Mouse (Mus musculus): ENCODE measurements around the gene 0610040J01Rik. TPM values are rescaled to one million over a fixed set of nuclear protein-coding genes. Genes with fewer than 3 reads are reported as not detected.
A peak's percentile ranks its signal among the peaks of the same experiment; 100 is the strongest.

0610040J01Rik gene
- total RNA-seq (2012; rRNA removed), result not detected in 2 replicates
- polyA plus RNA-seq (2012; ENCODE audit: insufficient read depth in 1 of 2, insufficient read length in 2 of 2, low read depth in 1 of 2, low replicate concordance in 2 of 2, missing spikeins in 1 of 2), result not detected

GRCm38 (mm10) chr5:63811819-63812508, at the start of gene 0610040J01Rik:
Gene 0610040J01Rik, plus strand, starts transcription at chr5:63812363.
- H3K9me3 ChIP-seq (replicated peaks; ENCODE audit: insufficient read depth, low read length), result no peaks in the 10 kb centered on the region
- H3K36me3 ChIP-seq (ENCODE audit: control insufficient read depth in 1 of 2, insufficient read depth in 2 of 2, low read length in 2 of 2), result no peaks in the 10 kb centered on the region
- no peaks in the 10 kb centered on the region for H3K79me2 ChIP-seq (ENCODE audit: control insufficient read depth, insufficient read depth, low read length, poor library complexity)
- H3K27ac ChIP-seq (ENCODE audit: control insufficient read depth, low read depth, low read length), result no peak within 1 kb of the TSS
- TF ChIP-seq TBP (IDR thresholded peaks at IDR 0.05; ENCODE audit: low read depth, low read length), result no peak
- TF ChIP-seq RAD21 (IDR thresholded peaks at IDR 0.05; ENCODE audit: low read depth, low read length), result peak; percentile 1; the same call in 1 of the 2 replicates
- no peak for TF ChIP-seq ZC3H11A (IDR thresholded peaks at IDR 0.05; ENCODE audit: low read depth, low read length)
- TF ChIP-seq CTCF (IDR thresholded peaks at IDR 0.05 in 2 of 3, conservative IDR thresholded peaks at IDR 0.05 in 1 of 3; ENCODE audit: control insufficient read depth in 1 of 3, insufficient read depth in 1 of 3, low read depth in 2 of 3, low read length in 3 of 3, poor library complexity in 1 of 3, severe bottlenecking in 1 of 3), result 0 out of 6 replicates have a peak, but pooled peaks of 1 of the 3 experiments have one; percentile 2
- H3K4me3 ChIP-seq (ENCODE audit: control insufficient read depth in 1 of 2, insufficient read depth in 1 of 2, low read depth in 2 of 2, low read length in 2 of 2), result no peak within 1 kb of the TSS
- no peaks in the 10 kb centered on the region for H3K4me1 ChIP-seq (ENCODE audit: control insufficient read depth in 1 of 2, insufficient read depth in 2 of 2, low read length in 2 of 2)
- H3K27me3 ChIP-seq (ENCODE audit: control insufficient read depth in 1 of 2, insufficient read depth in 2 of 2, low read length in 2 of 2), result no peaks in the 10 kb centered on the region
- DNase-seq (ENCODE audit: low read depth, low spot score), result no peak
- H3K9ac ChIP-seq (ENCODE audit: control insufficient read depth, low read depth, low read length, poor library complexity, severe bottlenecking), result no peak within 1 kb of the TSS

GRCm38 (mm10) chr5:63765886-63766285, 46.3 kb upstream of the 0610040J01Rik start:
- H3K79me2 ChIP-seq (ENCODE audit: control insufficient read depth, insufficient read depth, low read length, poor library complexity), result no peaks in the 10 kb centered on the region
- no peak for TF ChIP-seq UBTF (IDR thresholded peaks at IDR 0.05; ENCODE audit: borderline replicate concordance, insufficient read depth, low read depth, low read length)
- TF ChIP-seq CTCF (IDR thresholded peaks at IDR 0.05 in 2 of 3, conservative IDR thresholded peaks at IDR 0.05 in 1 of 3; ENCODE audit: control insufficient read depth in 1 of 3, insufficient read depth in 1 of 3, low read depth in 2 of 3, low read length in 3 of 3, poor library complexity in 1 of 3, severe bottlenecking in 1 of 3), result no peak
- no peak for TF ChIP-seq MEF2A (IDR thresholded peaks at IDR 0.05; ENCODE audit: extremely low read depth, insufficient replicate concordance, low read depth, low read length, poor library complexity, severe bottlenecking)
- TF ChIP-seq MYB (IDR thresholded peaks at IDR 0.05; ENCODE audit: low read depth, low read length), result no peak
- no peak for TF ChIP-seq ZKSCAN1 (IDR thresholded peaks at IDR 0.05; ENCODE audit: low read depth, low read length)
- TF ChIP-seq MXI1 (IDR thresholded peaks at IDR 0.05; ENCODE audit: low read depth, low read length), result no peak
- no peak for TF ChIP-seq JUND (IDR thresholded peaks at IDR 0.05; ENCODE audit: low read depth, low read length)
- no peak for TF ChIP-seq NRF1 (IDR thresholded peaks at IDR 0.05; ENCODE audit: insufficient read depth, low read depth, low read length, poor library complexity, severe bottlenecking)
- TF ChIP-seq RAD21 (IDR thresholded peaks at IDR 0.05; ENCODE audit: low read depth, low read length), result no peak
- TF ChIP-seq SIN3A (IDR thresholded peaks at IDR 0.05; ENCODE audit: low read length), result no peak
- no peak for TF ChIP-seq ZC3H11A (IDR thresholded peaks at IDR 0.05; ENCODE audit: low read depth, low read length)
- no peak overlapping the region for H3K4me3 ChIP-seq (ENCODE audit: control insufficient read depth in 1 of 2, insufficient read depth in 1 of 2, low read depth in 2 of 2, low read length in 2 of 2)
- no peaks in the 10 kb centered on the region for H3K4me1 ChIP-seq (ENCODE audit: control insufficient read depth in 1 of 2, insufficient read depth in 2 of 2, low read length in 2 of 2)
- no peak overlapping the region for H3K27ac ChIP-seq (ENCODE audit: control insufficient read depth, low read depth, low read length)
- no peak overlapping the region for H3K9ac ChIP-seq (ENCODE audit: control insufficient read depth, low read depth, low read length, poor library complexity, severe bottlenecking)
- no peaks in the 10 kb centered on the region for H3K27me3 ChIP-seq (ENCODE audit: control insufficient read depth in 1 of 2, insufficient read depth in 2 of 2, low read length in 2 of 2)
- H3K36me3 ChIP-seq (ENCODE audit: control insufficient read depth in 1 of 2, insufficient read depth in 2 of 2, low read length in 2 of 2), result no peaks in the 10 kb centered on the region
- DNase-seq (ENCODE audit: low read depth, low spot score), result no peak
- H3K9me3 ChIP-seq (replicated peaks; ENCODE audit: insufficient read depth, low read length), result no peaks in the 10 kb centered on the region

All from MEL (cell line).